Mouse (Mus musculus) kidney, adult 9 months (tissue): ENCODE measurements around the gene Myo16.

Experiments used
- DNase-seq: peaks from one replicate; pipeline ENCODE4 v3.0.0; 2022

Gene Myo16

GRCm38 (mm10) chr8:10153611-10154438 is at the start of gene Myo16:
Gene Myo16 (plus strand): TSS chr8:10153911.
- no peak for DNase-seq

- no peak for DNase-seq
Observed at GRCm38 (mm10) chr8:10108516-10109271, 45.0 kb upstream of the Myo16 start.

DNA sequence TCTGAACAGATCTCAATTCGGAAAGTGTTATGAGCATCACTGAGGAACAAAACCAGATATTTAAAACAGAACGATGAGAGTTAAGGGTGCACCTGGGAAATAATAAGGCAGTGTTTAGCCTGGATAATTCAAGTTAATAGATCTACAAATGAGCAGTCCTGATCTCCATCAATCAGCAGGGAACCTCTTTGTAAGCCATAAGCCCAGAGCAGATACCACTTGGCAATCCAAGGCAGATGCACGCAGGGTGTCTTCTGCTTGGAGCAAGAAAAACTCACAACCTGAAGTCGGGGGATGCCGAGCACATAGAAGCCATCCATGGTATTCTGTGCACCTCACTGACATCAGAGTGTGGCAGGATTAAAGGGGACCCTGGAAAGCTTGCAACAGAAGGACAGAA is 31.0 kb upstream of the Myo16 start:
- no peak for DNase-seq

GRCm38 (mm10) chr8:10123412-10123811 is 30.3 kb upstream of the Myo16 start:
- DNase-seq = no peak

DNA sequence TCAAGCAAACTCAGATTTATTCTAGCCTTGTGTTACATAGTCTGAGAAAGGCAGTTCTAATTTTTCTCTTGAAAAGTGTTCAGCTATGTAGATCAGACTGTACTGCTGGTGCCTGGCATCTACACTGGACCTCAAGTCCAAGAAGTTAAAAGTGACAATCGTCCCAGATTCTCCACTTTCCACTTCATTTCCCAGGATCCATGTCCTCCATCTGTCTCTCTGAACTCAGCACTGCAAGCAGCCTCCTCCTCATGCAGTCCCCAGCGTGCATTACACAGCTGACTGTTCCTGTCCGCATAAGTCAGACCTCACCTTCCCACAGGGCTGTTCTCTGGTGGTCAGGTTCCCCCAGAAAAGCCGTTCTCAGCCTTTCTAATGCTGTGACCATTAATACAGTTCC is 28.0 kb upstream of the Myo16 start:
- DNase-seq = no peak

DNA sequence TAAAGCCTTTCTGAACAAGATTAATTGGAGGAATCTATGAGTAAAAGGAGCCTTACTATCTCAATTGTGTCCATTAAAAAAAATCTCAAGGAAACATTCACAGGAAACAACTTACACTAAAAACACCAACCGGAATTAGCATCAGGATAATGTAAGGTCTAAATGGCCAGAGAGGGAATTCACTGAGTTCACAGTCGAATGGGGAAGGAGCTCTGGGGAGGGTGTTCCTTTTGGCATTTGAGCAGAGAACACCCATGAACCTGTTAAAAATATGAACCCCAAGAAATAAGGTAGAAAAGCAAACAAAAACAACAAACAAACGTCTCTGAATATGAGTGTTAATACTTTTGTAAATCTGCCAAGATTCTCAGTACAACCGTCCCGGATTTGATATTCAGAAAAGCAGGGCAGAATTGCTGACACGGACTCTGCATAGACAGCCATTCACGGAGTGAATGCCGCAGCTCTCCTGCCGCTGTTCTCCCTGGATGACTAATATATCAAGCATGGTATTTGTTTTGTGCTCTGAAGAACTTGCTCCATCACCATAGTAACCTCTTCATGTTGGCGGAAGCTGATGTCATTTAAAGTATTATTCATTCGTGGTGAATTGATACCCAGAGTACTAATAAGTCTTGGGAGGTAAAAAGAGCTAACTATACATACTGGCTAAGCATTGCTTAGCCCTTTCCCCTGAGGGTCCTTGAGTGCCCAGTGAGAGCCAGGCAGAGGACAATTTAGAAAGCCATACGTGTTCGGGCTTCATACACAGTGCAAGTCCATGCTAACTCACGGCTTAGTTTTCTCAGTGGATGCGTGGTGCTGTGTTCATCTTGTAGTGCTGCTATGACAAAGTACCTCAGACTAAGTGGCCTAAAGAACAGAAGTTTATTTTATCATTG is 22.9 kb upstream of the Myo16 start:
- no peak for DNase-seq

DNA sequence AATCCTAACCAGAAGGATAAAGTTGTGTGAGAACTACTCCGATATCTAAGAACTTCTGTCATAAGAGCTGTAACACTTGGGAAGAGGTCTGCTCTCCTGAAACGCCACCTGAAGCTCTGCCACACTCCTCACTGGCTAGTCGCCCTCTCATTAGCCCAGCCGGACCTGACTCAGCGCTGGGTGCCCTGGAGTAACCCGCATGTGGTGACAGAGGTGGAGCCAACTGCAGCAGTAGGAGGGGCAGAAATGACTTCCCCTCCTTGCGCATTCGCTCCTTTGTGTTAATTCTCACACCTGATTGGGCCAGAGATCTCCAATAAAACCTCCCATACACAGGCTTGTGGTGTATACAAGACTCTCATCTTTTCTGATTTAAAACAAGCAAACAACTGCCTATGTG is 14.2 kb upstream of the Myo16 start:
- DNase-seq = no peak

- no peak for DNase-seq
Observed at GRCm38 (mm10) chr8:10143961-10144360, 9.8 kb upstream of the Myo16 start.

- DNase-seq = no peak
Observed at GRCm38 (mm10) chr8:10151692-10152247, 1.9 kb upstream of the Myo16 start.

- DNase-seq = no peak
Observed at GRCm38 (mm10) chr8:10154439-10154745, 681 bp downstream of the Myo16 start.

DNA sequence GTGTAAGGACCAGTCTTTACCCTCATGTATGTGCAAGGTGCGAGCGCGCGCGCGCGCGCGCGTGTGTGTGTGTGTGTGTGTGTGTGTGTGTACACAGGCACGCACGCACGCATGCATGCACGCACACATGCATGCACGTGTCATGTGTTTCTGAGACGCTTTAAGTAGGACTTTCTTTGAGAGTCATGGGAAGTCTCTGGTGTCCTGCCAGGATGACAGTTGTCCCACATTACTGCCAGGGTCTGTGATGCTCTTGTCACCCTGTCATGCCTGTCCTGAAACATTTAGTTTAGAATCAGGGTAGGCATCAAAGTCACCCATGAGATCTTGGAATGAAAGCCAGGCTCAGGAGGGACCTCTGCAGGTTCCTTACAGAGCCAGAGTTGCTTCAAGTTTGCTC is 1.4 kb downstream of the Myo16 start:
- no peak for DNase-seq

- DNase-seq = no peak
Observed at GRCm38 (mm10) chr8:10161106-10161505, 7.4 kb downstream of the Myo16 start.

GRCm38 (mm10) chr8:10164959-10165358 is 11.2 kb downstream of the Myo16 start:
- DNase-seq = no peak

- DNase-seq = no peak
Observed at GRCm38 (mm10) chr8:10168326-10168725, 14.6 kb downstream of the Myo16 start.

- no peak for DNase-seq
Observed at GRCm38 (mm10) chr8:10169894-10170293, 16.2 kb downstream of the Myo16 start.

DNA sequence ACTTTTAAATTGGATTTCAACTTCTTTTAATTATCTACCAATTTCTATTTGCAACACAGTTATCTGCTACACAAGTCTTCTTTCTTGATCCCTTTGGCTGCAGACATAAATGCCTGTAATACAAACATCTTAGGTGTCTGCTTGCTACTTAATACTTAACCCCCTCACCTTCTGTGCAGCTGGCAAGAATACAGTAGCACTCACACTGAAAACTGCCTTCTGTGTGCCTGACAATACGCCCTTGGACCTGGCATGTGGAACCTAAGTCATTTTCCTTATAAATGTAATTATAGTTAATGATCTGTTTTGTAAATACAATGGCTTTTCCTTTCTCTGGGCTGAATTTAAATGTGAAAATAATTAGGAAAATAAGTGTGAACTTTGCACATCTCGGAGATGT is 17.6 kb downstream of the Myo16 start:
- DNase-seq = no peak

- DNase-seq = no peak
Observed at GRCm38 (mm10) chr8:10172278-10172677, 18.6 kb downstream of the Myo16 start.

- DNase-seq = no peak
Observed at GRCm38 (mm10) chr8:10173033-10173747, 19.5 kb downstream of the Myo16 start.

GRCm38 (mm10) chr8:10174201-10174840 is 20.6 kb downstream of the Myo16 start:
- no peak for DNase-seq

- DNase-seq = no peak
Observed at GRCm38 (mm10) chr8:10174841-10175680, 21.4 kb downstream of the Myo16 start.

DNA sequence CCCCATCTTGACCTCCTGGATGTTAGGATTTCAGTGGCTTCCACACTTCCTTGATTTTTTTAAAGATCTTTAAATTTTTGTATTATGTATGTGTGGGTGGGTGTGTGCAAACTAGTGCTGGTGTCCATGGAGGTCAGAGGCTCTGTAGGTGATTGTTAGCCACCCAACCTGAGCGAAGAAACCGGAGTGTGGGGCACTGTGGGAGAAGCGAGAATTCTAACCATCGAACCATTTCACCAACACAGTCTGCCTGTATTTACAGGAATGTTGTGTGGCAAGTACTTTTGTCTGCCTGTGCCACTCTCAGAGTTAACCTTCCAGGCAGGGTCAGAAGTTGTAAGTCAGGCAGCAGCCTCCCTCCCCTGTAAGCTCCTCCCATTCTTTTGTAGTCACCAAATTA is 22.3 kb downstream of the Myo16 start:
- DNase-seq = no peak
